Mouse (Mus musculus) megakaryocyte progenitor cell, adult 5-6 weeks (primary cell): ENCODE results near the gene Arhgap18. TPM values are rescaled to one million over a fixed set of nuclear protein-coding genes. Genes with fewer than 3 reads are reported as not detected.
A peak's percentile ranks its signal among the peaks of the same experiment; 100 is the strongest.
"Not testable (repeated sequence)": the region's sequence is repeated elsewhere in the genome, so short reads cannot be mapped to it uniquely, and the experiment has no call there.

Experiments used
- ATAC-seq: replicated peaks from 2 replicates; pipeline ENCODE4 v1.8.0; 2016; ENCODE audit warnings: mild to moderate bottlenecking, moderate TSS enrichment, inconsistent platforms; ENCODE audit not compliant: poor library complexity
- total RNA-seq, 2 experiments: library from RNA; stranded (forward) in 1 of 2; stranded (reverse) in 1 of 2; fragments of 157-497, 149-512 nt in 1 of 2; fragments of 200-1000 nt in 1 of 2; gene quantifications; 2 replicates each; pipeline versions ENCODE4 v1.2.3 to v1.2.4; 2015 to 2017

Gene Arhgap18
- total RNA-seq, 2 experiments from 2014 or later: 34.6 to 36.9 TPM

DNA sequence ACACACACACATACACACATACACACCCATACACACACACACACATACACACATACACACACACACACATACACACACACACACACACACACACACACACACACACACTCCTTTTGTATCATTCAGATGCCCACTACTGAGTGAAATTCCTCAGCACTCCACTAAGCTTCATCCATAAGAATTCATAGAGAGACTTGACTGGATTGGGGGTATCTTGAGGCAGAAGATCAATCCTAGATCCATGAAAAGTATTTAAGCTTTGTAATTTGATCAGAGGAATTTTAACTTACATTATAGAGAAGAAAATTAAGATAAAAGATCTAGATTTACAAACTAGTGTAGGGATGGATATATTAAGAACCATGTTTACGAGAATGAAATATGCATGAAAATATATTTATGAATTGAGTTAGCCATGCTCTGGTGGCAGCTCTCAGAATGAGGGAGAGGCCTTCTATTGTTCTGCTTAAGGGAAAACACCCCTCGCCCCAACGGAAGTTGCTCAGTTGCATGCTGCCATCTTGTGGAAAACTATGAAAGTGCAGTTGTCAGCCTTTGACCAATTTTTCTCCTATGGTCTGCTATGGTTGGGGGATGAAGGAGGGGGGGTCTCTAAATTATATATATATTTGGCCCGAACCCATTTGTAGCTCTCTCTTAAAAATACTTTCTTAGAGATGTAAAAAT, 137.2 kb downstream of the Arhgap18 start:
- peak; percentile 99 for ATAC-seq

DNA sequence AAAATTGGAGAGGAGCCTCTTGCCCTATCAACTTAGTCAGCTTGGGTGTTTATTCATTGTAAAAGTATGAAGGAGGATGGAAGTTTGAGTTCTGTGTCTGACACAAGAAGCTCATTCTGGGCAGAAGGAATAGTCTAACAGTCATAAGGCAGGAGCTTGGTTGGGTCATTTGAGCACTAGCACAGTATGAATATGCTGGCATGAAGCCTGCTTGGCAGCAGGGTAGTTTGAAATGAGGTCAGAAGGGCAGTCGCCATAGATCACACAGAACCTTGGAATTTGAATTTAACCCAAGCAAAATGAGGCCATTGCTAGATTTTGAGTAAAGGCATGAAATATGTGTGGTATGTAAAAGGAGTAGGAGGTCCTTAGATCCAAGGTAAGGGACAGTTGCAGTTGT, 139.9 kb downstream of the Arhgap18 start:
- ATAC-seq: no peak

DNA sequence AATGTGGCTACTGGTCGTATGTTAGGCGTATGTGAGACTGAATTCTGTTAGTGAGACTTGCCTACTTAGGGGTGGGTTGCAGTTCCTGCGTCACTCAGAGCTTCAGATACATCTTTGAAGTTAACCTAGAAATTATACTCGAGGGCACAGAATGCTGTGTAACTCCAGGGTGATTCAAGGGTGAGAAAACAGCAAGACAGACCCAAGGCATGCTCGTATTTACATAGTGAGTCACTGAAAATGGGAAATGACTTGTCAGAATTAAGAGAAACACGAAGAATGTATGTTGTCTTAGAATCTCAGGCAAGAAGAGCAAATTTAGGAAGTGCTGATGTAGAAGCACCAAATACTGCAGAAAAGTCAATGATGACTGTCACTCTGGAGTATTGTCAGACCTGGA, 142.5 kb downstream of the Arhgap18 start:
- ATAC-seq: 0 out of 2 replicates have a peak, but pooled peaks have one; percentile 46

GRCm38 (mm10) chr10:26900426-26900825, 147.2 kb downstream of the Arhgap18 start:
- no peak for ATAC-seq

GRCm38 (mm10) chr10:26903781-26904180, 150.6 kb downstream of the Arhgap18 start:
- ATAC-seq: no peak

- no peak for ATAC-seq
These were observed 158.0 kb downstream of the Arhgap18 start for GRCm38 (mm10) chr10:26911176-26911575.

GRCm38 (mm10) chr10:26912112-26912797, 159.0 kb downstream of the Arhgap18 start:
- ATAC-seq: no peak

GRCm38 (mm10) chr10:26912807-26913206, 159.6 kb downstream of the Arhgap18 start:
- ATAC-seq: no peak

- peak; percentile 98 for ATAC-seq
These were observed 166.2 kb downstream of the Arhgap18 start for GRCm38 (mm10) chr10:26919307-26919977.

- ATAC-seq: no peak
These were observed 167.3 kb downstream of the Arhgap18 start for GRCm38 (mm10) chr10:26920383-26920979.

DNA sequence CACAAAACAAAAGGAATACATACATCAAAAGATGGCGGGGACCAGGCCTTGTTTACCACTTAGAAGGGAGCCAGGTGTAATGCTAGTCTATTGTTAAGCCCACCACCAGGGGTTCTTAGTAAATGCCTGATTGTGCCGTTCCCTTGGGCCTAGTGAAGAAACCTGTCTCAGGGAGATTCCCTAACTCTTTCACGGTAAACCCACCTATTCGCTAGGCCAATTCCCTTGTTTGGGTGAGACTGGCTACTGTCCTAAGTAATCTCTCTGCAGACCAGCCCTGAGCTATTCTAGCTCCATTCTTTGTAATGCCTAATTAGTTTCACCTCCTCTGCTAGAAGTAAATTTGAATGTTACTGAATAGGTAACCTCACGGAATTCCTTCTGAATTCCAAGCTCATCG, 182.8 kb downstream of the Arhgap18 start:
- not testable (repeated sequence) for ATAC-seq

GRCm38 (mm10) chr10:26938464-26938863, 185.2 kb downstream of the Arhgap18 start:
- ATAC-seq: not testable (repeated sequence)

DNA sequence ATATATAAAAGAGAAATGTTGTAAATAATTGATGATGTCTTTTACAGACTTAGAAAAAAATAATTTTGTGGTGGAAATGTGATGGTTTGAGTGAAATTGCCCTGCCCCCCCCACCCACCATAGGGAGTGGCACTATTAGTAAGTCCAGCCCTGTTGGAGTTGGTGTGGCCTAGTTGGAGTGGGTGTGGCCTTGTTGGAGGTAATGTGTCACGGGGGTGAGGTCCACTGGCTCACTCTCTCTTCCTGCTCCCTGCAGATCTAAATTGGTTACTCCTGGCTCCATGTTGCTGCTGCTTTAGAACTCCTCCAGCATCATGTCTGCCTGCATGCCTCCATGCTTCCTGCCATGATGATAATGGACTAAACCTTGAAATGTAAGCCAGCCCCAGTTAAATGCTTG, 186.3 kb downstream of the Arhgap18 start:
- no peak for ATAC-seq

GRCm38 (mm10) chr10:26948331-26948730, 195.1 kb downstream of the Arhgap18 start:
- ATAC-seq: no peak

DNA sequence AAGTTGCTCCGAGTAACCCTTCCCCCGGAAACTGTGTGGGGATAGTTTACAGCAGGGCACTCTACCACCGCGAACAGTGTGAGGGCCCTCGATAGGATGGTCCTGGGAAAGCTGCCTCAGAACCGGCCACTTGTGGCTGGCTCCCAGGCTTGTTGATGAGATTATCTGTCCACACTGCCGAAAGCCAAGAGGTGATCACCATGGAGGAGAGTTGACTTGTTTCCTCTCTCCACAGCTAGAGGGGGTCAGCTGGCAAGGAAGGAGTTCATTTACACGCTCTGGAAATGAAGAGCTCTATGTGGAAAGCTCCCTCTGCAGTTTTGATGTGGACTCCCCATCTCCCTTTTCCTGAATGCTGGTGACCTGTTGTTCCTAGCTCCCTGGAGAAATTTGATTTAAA, 196.4 kb downstream of the Arhgap18 start:
- ATAC-seq: peak; percentile 63

DNA sequence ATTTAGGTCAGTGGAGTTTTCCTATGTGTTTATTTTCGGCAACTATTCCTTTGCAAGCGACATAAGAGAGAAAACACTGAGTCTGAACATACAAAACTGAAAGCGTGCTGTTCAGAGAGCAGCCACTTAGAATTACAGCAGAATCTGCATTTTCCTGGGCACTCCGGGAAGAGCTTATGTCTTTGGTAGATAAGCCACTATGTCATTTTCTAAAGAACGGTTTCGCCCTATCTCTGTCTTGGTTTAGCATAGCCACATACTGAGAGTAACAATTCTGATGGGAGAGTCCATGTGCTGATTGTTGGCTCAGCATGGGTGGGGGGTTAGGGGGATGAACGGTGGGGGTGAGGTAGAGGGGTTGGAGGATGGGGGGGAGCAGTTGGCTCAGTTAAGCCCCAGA, 197.2 kb downstream of the Arhgap18 start:
- peak; percentile 84 for ATAC-seq

DNA sequence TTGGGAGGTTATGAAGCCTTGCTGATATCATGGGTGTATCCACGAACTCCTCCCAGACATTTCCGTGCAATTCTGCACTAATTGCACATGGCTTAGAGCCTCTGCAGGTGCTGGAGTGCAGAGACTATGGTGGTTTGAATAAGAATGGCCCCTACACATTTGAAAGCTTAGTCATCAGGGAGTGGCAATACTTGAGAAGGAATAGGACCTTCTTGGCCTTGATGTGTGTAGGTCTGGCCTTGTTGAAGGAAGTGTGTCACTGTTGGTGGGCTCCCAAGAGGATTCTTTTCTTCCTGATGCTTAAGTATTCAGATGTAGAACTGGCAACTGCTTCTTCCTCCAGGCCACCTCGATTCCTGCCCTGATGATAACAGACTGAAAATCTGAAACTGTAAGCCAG, 205.3 kb downstream of the Arhgap18 start:
- no peak for ATAC-seq
